ENCODE assay signal across 19 mouse cellular contexts in the genomic region with DNA sequence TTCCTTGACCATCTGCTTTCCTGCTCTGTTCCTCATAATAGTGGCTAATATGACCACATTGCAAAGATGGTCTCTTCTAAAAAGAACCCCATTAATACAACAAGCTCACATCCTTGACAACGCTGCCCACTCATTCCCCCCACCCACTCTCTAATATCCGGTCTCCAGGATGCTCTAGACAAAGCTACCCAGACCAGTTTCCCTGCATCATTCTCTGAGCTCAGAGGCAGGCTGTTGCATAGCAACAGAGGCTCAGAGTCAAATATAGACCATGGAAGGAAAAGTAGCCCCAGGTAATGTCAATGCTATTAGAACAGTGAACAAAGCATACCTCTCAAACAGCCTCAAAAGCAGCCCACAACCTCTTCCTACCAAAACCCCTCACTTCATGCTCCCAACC. TPM values are rescaled to one million over a fixed set of nuclear protein-coding genes. Genes with fewer than 3 reads are reported as not detected.
DNase-seq lines count a peak whose midpoint lies in the region; ATAC-seq and TF ChIP-seq lines count a peak whose summit lies in the region.
"Had no signal": no experiment of that assay in that cellular context is flagged by ENCODE, and none has a peak within 500 bp of the region (broad histone marks: within the 10 kb centered on the region; RNA-seq: fewer than 3 reads in every experiment).

No protein-coding gene starts in this region.

- H3K4me1 ChIP-seq in forebrain, embryonic 14.5 days (ENCODE audit: control insufficient read depth, insufficient read depth, low read length) = no peaks in the 10 kb centered on the region
- no peaks in the 10 kb centered on the region for H3K4me1 ChIP-seq in forebrain, embryonic 11.5 days (replicated peaks; ENCODE audit: control insufficient read depth, insufficient read depth, low read length)
- H3K4me1 ChIP-seq in forebrain, postnatal 0 days (ENCODE audit: insufficient read depth) = no peaks in the 10 kb centered on the region
- no peaks in the 10 kb centered on the region for H3K4me1 ChIP-seq in midbrain, postnatal 0 days (ENCODE audit: insufficient read depth, low read length)
- H3K4me1 ChIP-seq in cerebellum, adult 2 months (ENCODE audit: control insufficient read depth, insufficient read depth, low read length) = no peaks in the 10 kb centered on the region

- intact Hi-C loops in left cerebral cortex, postnatal 14 days (cut with DNase I) = no loop called here

- no peak overlapping the region for H3K4me3 ChIP-seq in forebrain, embryonic 14.5 days (ENCODE audit: low read depth, low read length)
- no peak overlapping the region for H3K4me3 ChIP-seq in forebrain, embryonic 11.5 days (ENCODE audit: low read depth, low read length)
- no peak overlapping the region for H3K4me3 ChIP-seq in forebrain, postnatal 0 days (ENCODE audit: low read depth, low read length)
- no peak overlapping the region for H3K4me3 ChIP-seq in midbrain, postnatal 0 days (ENCODE audit: low read depth, low read length)
- no peak overlapping the region for H3K4me3 ChIP-seq in cerebellum, adult 2 months (replicated peaks; ENCODE audit: insufficient read depth, low read depth, low read length)
- H3K4me3 ChIP-seq: gastrocnemius, adult 2 months had no signal

- DNase-seq in forebrain, embryonic 14.5 days (ENCODE audit: low spot score) = peak; percentile 53
- no peak for DNase-seq in forebrain, embryonic 11.5 days (ENCODE audit: low spot score)
- peak; percentile 20 to 35 for DNase-seq in left cerebral cortex, postnatal 14 days (ENCODE audit: low spot score in 2 of 2)
- DNase-seq in left cerebral cortex, adult 18-20 months (ENCODE audit: low spot score in 2 of 2) = no peak
- DNase-seq in forebrain, postnatal 0 days = peak; percentile 28
- peak; percentile 65 for DNase-seq in midbrain, postnatal 0 days (ENCODE audit: low spot score)
- no peak for DNase-seq in thymus, postnatal 4 days
- no peak for DNase-seq in cerebellum, adult 2 months
- DNase-seq: cerebellum, adult 8-10 months; gastrocnemius, adult 2 months; heart, postnatal 36 days; kidney, adult 2 months; liver, postnatal 0 days; lung, postnatal 36 days had no signal

- no peaks in the 10 kb centered on the region for H3K36me3 ChIP-seq in forebrain, embryonic 14.5 days (ENCODE audit: control insufficient read depth, insufficient read depth, low read length)
- no peaks in the 10 kb centered on the region for H3K36me3 ChIP-seq in forebrain, embryonic 11.5 days (ENCODE audit: control insufficient read depth, insufficient read depth, low read length)
- H3K36me3 ChIP-seq in forebrain, postnatal 0 days (ENCODE audit: insufficient read depth) = no peaks in the 10 kb centered on the region
- H3K36me3 ChIP-seq in midbrain, postnatal 0 days (ENCODE audit: insufficient read depth, low read length) = no peaks in the 10 kb centered on the region

- no peaks in the 10 kb centered on the region for H3K9me3 ChIP-seq in forebrain, embryonic 14.5 days (replicated peaks; ENCODE audit: control insufficient read depth, low read length)
- H3K9me3 ChIP-seq in forebrain, embryonic 11.5 days (ENCODE audit: control insufficient read depth, low read length) = no peaks in the 10 kb centered on the region
- no peaks in the 10 kb centered on the region for H3K9me3 ChIP-seq in forebrain, postnatal 0 days (ENCODE audit: low read length)
- no peaks in the 10 kb centered on the region for H3K9me3 ChIP-seq in midbrain, postnatal 0 days (ENCODE audit: low read length)

- ATAC-seq in forebrain, embryonic 14.5 days = peak; percentile 60; the same call in 1 of the 2 replicates
- no peak for ATAC-seq in forebrain, embryonic 11.5 days (replicated peaks; ENCODE audit: low FRiP score)
- peak; percentile 90 for ATAC-seq in forebrain, postnatal 0 days
- peak; percentile 86 for ATAC-seq in midbrain, postnatal 0 days (ENCODE audit: low FRiP score)
- ATAC-seq: liver, postnatal 0 days; Patski had no signal

- H3K9ac ChIP-seq in forebrain, embryonic 14.5 days (ENCODE audit: low read length) = no peak overlapping the region
- no peak overlapping the region for H3K9ac ChIP-seq in forebrain, embryonic 11.5 days (ENCODE audit: low read length)
- H3K9ac ChIP-seq in forebrain, postnatal 0 days = no peak overlapping the region
- no peak overlapping the region for H3K9ac ChIP-seq in midbrain, postnatal 0 days (replicated peaks; ENCODE audit: low read length, poor library complexity, severe bottlenecking)
- H3K9ac ChIP-seq: liver, postnatal 0 days had no signal

- no peaks in the 10 kb centered on the region for H3K27me3 ChIP-seq in forebrain, embryonic 14.5 days (replicated peaks; ENCODE audit: control insufficient read depth, insufficient read depth, low read length)
- H3K27me3 ChIP-seq in forebrain, embryonic 11.5 days (ENCODE audit: control insufficient read depth, insufficient read depth, low read length) = peaks cover under 1% of the 10 kb centered on the region; the same call in 1 of the 2 replicates
- no peaks in the 10 kb centered on the region for H3K27me3 ChIP-seq in forebrain, postnatal 0 days (ENCODE audit: insufficient read depth, low read length)
- no peaks in the 10 kb centered on the region for H3K27me3 ChIP-seq in midbrain, postnatal 0 days (ENCODE audit: insufficient read depth, low read length)
- H3K27me3 ChIP-seq in cerebellum, adult 2 months (ENCODE audit: control insufficient read depth, insufficient read depth, low read length) = no peaks in the 10 kb centered on the region

- no peak overlapping the region for H3K27ac ChIP-seq in forebrain, embryonic 14.5 days (ENCODE audit: low read depth, low read length)
- H3K27ac ChIP-seq in forebrain, embryonic 11.5 days (ENCODE audit: low read depth, low read length) = no peak overlapping the region
- no peak overlapping the region for H3K27ac ChIP-seq in forebrain, postnatal 0 days (ENCODE audit: low read depth, low read length)
- H3K27ac ChIP-seq in midbrain, postnatal 0 days (ENCODE audit: low read depth, low read length) = peak overlapping the region; percentile 63
- H3K27ac ChIP-seq in cerebellum, adult 2 months (ENCODE audit: insufficient read depth, low read length) = no peak overlapping the region
- H3K27ac ChIP-seq: gastrocnemius, adult 2 months; stomach, postnatal 0 days had no signal

- TF ChIP-seq POLR2A in cerebellum, adult 2 months (IDR thresholded peaks at IDR 0.05; ENCODE audit: borderline replicate concordance, insufficient read depth, low read length) = no peak

- 53% methylated on average over 2 of the region's 2 CpGs for WGBS in forebrain, embryonic 14.5 days
- WGBS in forebrain, embryonic 11.5 days = 52% methylated on average over 2 of the region's 2 CpGs
- WGBS in forebrain, postnatal 0 days = 43% methylated on average over 2 of the region's 2 CpGs
- 24% methylated on average over 2 of the region's 2 CpGs for WGBS in midbrain, postnatal 0 days
- WGBS in cerebellum, adult 2 months = 22% methylated on average over 2 of the region's 2 CpGs

- no peak overlapping the region for H3K4me2 ChIP-seq in forebrain, embryonic 14.5 days (ENCODE audit: low read length)
- no peak overlapping the region for H3K4me2 ChIP-seq in forebrain, embryonic 11.5 days (ENCODE audit: low read depth, low read length, severe bottlenecking)
- no peak overlapping the region for H3K4me2 ChIP-seq in forebrain, postnatal 0 days (ENCODE audit: low read depth)
- no peak overlapping the region for H3K4me2 ChIP-seq in midbrain, postnatal 0 days (ENCODE audit: low read depth, low read length, poor library complexity, severe bottlenecking)
- H3K4me2 ChIP-seq: heart, embryonic 11.5 days had no signal

- TF ChIP-seq CTCF in forebrain, postnatal 0 days (IDR thresholded peaks at IDR 0.05; ENCODE audit: low read depth) = no peak
- no peak for TF ChIP-seq CTCF in midbrain, postnatal 0 days (IDR thresholded peaks at IDR 0.05)
- TF ChIP-seq CTCF in cerebellum, adult 2 months (IDR thresholded peaks at IDR 0.05; ENCODE audit: borderline replicate concordance, insufficient read depth, low read depth, low read length) = no peak

RNA-seq across cellular contexts. Expression of gene Nxf3, which starts 9.4 kb away (rescaled TPM):
- polyA plus RNA-seq in forebrain, embryonic 14.5 days (2014; fragmentation: Nextera tagmentation; extraction: Ambion mirVana) = 0.05 TPM in 1 of 2 replicates, not detected in the other
- not detected in 2 replicates for polyA plus RNA-seq in forebrain, embryonic 11.5 days (2014; fragmentation: Nextera tagmentation; extraction: Ambion mirVana)
- total RNA-seq in left cerebral cortex, postnatal 14 days (2021) = not detected
- total RNA-seq in left cerebral cortex, adult 18-20 months (2021) = not detected
- not detected in 2 replicates for total RNA-seq in forebrain, postnatal 0 days (2014; rRNA removed)
- polyA plus RNA-seq in forebrain, postnatal 0 days (2015; fragmentation: Nextera tagmentation; extraction: Ambion mirVana) = 0.27 TPM in 1 of 2 replicates, not detected in the other
- 0.14 and 0.71 TPM in 2 replicates for total RNA-seq in midbrain, postnatal 0 days (2014; rRNA removed)
- polyA plus RNA-seq in midbrain, postnatal 0 days (2015; fragmentation: Nextera tagmentation; extraction: Ambion mirVana) = 0.05 and 0.10 TPM in 2 replicates
- 0.05 and 0.10 TPM in 2 replicates for polyA plus RNA-seq in cerebellum, adult 2 months (2012; rRNA removed)
- total RNA-seq: gastrocnemius, adult 2 months; layer of hippocampus, postnatal 14 days; monocyte, adult 5-6 weeks had no signal
- polyA plus RNA-seq: kidney, adult 2 months; Patski; stomach, postnatal 0 days had no signal

RNA-seq across cellular contexts. Expression of gene Bex2, which starts 26.4 kb away (rescaled TPM):
- 515 and 569 TPM in 2 replicates for polyA plus RNA-seq in forebrain, embryonic 14.5 days (2014; fragmentation: Nextera tagmentation; extraction: Ambion mirVana)
- polyA plus RNA-seq in forebrain, embryonic 11.5 days (2014; fragmentation: Nextera tagmentation; extraction: Ambion mirVana) = 302 and 303 TPM in 2 replicates
- total RNA-seq in left cerebral cortex, postnatal 14 days (2021) = 100 to 1,000 TPM; 410 to 431 TPM
- 100 to 1,000 TPM; 353 to 359 TPM for total RNA-seq in left cerebral cortex, adult 18-20 months (2021)
- total RNA-seq in forebrain, postnatal 0 days (2014; rRNA removed) = 417 and 436 TPM in 2 replicates
- 952 and 965 TPM in 2 replicates for polyA plus RNA-seq in forebrain, postnatal 0 days (2015; fragmentation: Nextera tagmentation; extraction: Ambion mirVana)
- total RNA-seq in midbrain, postnatal 0 days (2014; rRNA removed) = 294 and 349 TPM in 2 replicates
- polyA plus RNA-seq in midbrain, postnatal 0 days (2015; fragmentation: Nextera tagmentation; extraction: Ambion mirVana) = 1,179 and 1,237 TPM in 2 replicates
- 291 and 304 TPM in 2 replicates for polyA plus RNA-seq in cerebellum, adult 2 months (2012; rRNA removed)
- total RNA-seq: heart, postnatal 36 days; monocyte, adult 5-6 weeks had no signal

RNA-seq across cellular contexts. Expression of gene Bex4, which starts 44.4 kb away (rescaled TPM):
- polyA plus RNA-seq in forebrain, embryonic 14.5 days (2014; fragmentation: Nextera tagmentation; extraction: Ambion mirVana) = 123 and 138 TPM in 2 replicates
- 117 and 126 TPM in 2 replicates for polyA plus RNA-seq in forebrain, embryonic 11.5 days (2014; fragmentation: Nextera tagmentation; extraction: Ambion mirVana)
- 10 to 100 TPM; 19.9 to 29.8 TPM for total RNA-seq in left cerebral cortex, postnatal 14 days (2021)
- total RNA-seq in left cerebral cortex, adult 18-20 months (2021) = 10 to 100 TPM; 18.6 to 21.7 TPM
- total RNA-seq in forebrain, postnatal 0 days (2014; rRNA removed) = 92.9 and 120 TPM in 2 replicates
- 204 and 211 TPM in 2 replicates for polyA plus RNA-seq in forebrain, postnatal 0 days (2015; fragmentation: Nextera tagmentation; extraction: Ambion mirVana)
- total RNA-seq in midbrain, postnatal 0 days (2014; rRNA removed) = 66.6 and 75.0 TPM in 2 replicates
- 189 and 207 TPM in 2 replicates for polyA plus RNA-seq in midbrain, postnatal 0 days (2015; fragmentation: Nextera tagmentation; extraction: Ambion mirVana)
- 27.8 and 33.7 TPM in 2 replicates for polyA plus RNA-seq in cerebellum, adult 2 months (2012; rRNA removed)
- total RNA-seq: gastrocnemius, adult 2 months; monocyte, adult 5-6 weeks had no signal
- polyA plus RNA-seq: Patski had no signal

Comparison
In these comparisons a context has a peak if more than half of its experiments do, and no peak if none do; other contexts are left out.
1. DNase-seq: peak in forebrain, embryonic 14.5 days (single experiment), left cerebral cortex, postnatal 14 days (2 of 2), forebrain, postnatal 0 days (single experiment) and midbrain, postnatal 0 days (single experiment); none in forebrain, embryonic 11.5 days (single experiment), left cerebral cortex, adult 18-20 months (0 of 2), thymus, postnatal 4 days (single experiment) and cerebellum, adult 2 months (0 of 2).